Mouse (Mus musculus) gastrocnemius, postnatal 4 days (tissue): ENCODE measurements around the gene Gm4869. TPM values are rescaled to one million over a fixed set of nuclear protein-coding genes. Genes with fewer than 3 reads are reported as not detected.

Source experiments
- DNase-seq, 2 experiments: peaks; one replicate each; pipeline ENCODE4 v3.0.0; 2021 to 2022; ENCODE audit warnings: low spot score in 2 of 2, mixed read lengths in 2 of 2
- microRNA-seq: library from miRNA; unstranded; fragments of <30 nt; microRNA quantifications from one replicate; pipeline ENCODE4 v1.2.0, GENCODE M21; 2021
- total RNA-seq, 2 experiments: library from RNA; stranded (reverse); gene quantifications; 2 replicates each; pipeline ENCODE4 v1.2.3; 2021

The Gm4869 gene
- total RNA-seq, 2 experiments from 2014 or later, result not detected

GRCm38 (mm10) chr5:140517159-140517920 lies 71.9 kb downstream of the Gm4869 start:
- no peak for DNase-seq

DNA sequence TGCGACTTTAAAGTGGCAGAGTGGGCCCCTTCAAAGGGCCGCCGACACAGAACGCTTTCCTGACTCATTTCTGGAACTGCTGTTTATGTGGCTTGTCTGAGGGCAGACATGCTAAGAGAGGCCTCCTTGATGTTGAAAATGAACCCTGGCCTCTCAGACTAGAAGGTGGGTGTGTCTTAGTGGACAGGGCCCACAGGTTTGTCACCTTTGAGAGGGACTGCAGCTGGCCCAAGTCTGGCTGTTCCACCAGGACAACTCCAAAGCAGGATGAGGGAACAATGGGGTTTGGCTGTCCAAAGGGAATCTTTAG lies 72.4 kb downstream of the Gm4869 start:
- no peak for DNase-seq

GRCm38 (mm10) chr5:140521196-140521595 lies 75.8 kb downstream of the Gm4869 start:
- DNase-seq, result no peak

GRCm38 (mm10) chr5:140526754-140527153 lies 81.3 kb downstream of the Gm4869 start:
- no peak for DNase-seq

DNA sequence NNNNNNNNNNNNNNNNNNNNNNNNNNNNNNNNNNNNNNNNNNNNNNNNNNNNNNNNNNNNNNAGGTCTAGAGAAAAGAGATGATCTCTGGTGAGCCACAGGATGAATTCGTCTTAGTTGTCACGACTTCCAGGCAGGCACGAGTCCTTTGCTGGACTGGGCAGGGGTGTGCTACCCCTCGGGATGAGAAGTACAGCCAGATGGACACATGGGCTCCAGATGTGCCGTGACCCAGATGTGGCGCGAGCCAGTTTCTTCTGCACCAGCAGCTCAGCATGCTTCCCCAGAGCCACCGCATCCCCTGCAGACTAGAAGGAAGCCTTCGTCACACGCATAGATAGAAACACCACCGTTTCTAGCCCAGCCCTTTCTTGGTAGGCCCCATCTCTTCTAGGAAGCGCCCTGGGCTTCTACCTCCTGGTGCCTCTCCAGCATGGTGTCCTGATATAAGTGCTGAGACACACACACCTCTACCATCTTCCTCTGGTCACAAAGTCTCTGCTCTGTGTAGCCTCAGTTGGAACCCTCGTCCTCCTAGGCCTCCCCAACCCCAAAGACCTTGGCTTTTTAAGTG lies 92.8 kb downstream of the Gm4869 start:
- no peak for DNase-seq

DNA sequence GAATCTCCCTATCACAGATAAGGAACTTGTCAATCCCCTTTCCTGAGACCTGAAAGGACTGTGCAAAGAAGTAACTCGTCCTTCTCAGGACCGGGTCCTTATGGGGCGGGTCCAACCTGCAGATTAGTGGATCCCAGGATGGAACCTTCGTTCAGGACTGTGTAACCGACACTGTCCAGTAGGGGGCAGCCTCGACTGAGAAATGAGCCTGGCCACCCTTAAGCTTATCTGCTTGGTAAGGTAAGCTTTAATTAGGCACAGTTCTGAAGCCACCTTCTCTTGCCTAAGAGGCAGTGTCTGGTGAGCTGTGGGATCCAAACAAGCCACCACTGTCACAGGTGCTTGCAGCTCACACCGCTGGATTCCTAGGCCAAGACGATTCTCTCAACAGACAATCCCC lies 94.7 kb downstream of the Gm4869 start:
- peak; percentile 57 to 76 for DNase-seq

- no peak for DNase-seq
Measured at GRCm38 (mm10) chr5:140542811-140543575, 97.5 kb downstream of the Gm4869 start.

Small RNAs within 50 kb of the gene (microRNA-seq; reads per million reads assigned to microRNA genes)
- gene Mir7038, result not detected

Other genes starting within 250 kb of the Gm4869 start
- gene Mad1l1, start 124.1 kb upstream of the Gm4869 start, total RNA-seq, result 10 to 100 TPM; 20.4 to 24.9 TPM
- gene Nudt1, start 124.0 kb upstream of the Gm4869 start, total RNA-seq, result 10 to 100 TPM in 1 of 2 experiments, 1 to 10 TPM in 1; 8.6 to 12.1 TPM
- 1 to 10 TPM; 7.3 to 7.6 TPM for gene Mrm2, start 113.7 kb upstream of the Gm4869 start, total RNA-seq
- gene Snx8, start 56.4 kb upstream of the Gm4869 start, total RNA-seq, result 10 to 100 TPM; 19.6 to 24.5 TPM
- 100 to 1,000 TPM; 105 to 110 TPM for gene Eif3b, start 26.3 kb upstream of the Gm4869 start, total RNA-seq
- gene Chst12, start 59.9 kb downstream of the Gm4869 start, total RNA-seq, result 10 to 100 TPM; 17.3 to 18.4 TPM
- gene Grifin, start 119.4 kb downstream of the Gm4869 start, total RNA-seq, result not detected
- gene Lfng, start 161.7 kb downstream of the Gm4869 start, total RNA-seq, result 10 to 100 TPM; 11.4 to 13.8 TPM
- gene Ttyh3, start 203.4 kb downstream of the Gm4869 start, total RNA-seq, result 10 to 100 TPM; 66.9 to 68.8 TPM